Mouse (Mus musculus): Measurements from ENCODE around the gene Lrp3.
"Not testable (repeated sequence)": the region's sequence is repeated elsewhere in the genome, so short reads cannot be mapped to it uniquely, and the experiment has no call there.

Lrp3 gene

DNA sequence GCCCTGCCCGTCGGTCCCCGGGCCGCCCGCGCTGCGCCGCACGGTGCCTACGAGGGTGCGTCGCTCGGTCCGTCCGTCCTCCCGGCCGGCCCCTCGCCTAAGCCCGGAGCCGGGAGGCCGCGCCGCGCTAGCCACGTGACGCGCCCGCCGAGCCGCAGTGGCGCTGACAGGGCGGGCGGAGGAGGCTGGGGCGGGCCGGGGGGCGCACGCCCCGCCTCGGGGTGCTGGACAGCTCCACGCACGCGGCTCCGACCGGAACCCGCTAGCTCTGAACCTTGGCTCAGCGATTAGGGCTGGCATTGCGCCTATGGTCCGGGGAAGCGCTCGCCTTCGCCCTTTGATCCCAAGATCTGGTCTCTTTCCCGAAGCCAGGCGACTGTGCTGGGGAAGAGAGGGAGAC is at the start of gene Lrp3:
Gene Lrp3 (minus strand): TSS at position 274 of the 400 bp plus-strand sequence.
- no peak for DNase-seq (ENCODE audit: low read depth, low spot score)

DNA sequence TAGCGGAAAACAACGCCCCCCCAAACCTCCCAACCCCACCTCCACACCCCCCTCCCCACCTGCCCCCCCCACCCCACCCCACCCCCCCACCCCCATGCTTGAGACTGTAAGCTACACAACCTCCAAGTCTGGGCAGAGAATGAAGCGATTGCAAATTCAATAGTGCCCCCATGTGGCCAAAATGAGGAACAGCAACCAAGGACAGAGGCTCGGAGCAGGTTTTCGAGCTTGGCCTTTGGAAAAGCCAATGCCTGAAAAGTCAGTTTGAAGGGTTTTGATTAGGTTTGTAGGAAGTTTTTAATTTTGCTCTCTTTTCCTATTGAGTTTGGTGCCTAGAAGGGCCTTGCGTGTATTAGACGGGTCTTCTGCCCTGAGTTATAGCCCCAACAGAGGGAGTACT is 49.4 kb upstream of the Lrp3 start:
- DNase-seq (ENCODE audit: low read depth, low spot score), result peak; percentile 49

DNA sequence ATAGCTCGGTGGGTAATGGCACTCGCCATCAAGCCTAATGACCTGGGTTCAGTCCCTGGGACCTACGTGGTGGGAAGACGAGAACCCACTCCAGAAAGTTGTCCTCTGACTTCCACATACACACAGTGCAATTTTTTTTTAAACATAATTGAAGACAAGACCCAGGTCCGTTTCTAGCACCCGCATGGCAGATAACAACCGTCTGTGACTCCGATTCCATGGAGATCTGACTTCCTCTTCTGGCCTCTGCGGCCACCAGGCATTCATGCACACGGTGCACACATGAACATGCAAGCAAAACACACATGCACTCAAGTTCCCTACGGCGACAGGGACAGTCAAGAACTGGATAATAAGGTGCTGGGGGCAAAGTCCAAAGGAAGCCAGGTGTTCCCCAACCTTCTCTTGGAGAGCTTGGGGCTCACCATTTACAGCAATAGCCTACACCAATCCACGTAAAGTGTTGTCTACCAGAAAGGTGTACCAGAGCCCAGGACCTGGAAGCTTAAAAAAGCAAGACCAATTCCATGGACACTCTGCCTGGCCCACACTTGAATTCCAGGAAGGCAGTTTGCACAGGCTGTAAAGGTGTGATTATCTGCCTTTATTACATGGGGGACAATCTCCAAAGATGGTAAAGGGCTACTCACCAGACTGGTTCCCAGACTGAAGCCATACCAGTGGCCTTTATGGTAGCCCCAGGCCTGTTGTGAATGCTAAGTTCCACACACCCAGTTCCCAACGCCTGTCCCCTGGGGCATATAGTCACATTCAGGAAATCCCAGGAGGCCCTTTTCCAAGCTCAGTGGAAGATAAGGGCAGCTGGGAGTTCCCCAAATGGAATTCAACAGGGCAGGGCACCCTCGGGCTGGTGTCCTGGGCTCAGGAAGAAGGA is 48.5 kb upstream of the Lrp3 start:
- no peak for DNase-seq (ENCODE audit: low read depth, low spot score)

DNA sequence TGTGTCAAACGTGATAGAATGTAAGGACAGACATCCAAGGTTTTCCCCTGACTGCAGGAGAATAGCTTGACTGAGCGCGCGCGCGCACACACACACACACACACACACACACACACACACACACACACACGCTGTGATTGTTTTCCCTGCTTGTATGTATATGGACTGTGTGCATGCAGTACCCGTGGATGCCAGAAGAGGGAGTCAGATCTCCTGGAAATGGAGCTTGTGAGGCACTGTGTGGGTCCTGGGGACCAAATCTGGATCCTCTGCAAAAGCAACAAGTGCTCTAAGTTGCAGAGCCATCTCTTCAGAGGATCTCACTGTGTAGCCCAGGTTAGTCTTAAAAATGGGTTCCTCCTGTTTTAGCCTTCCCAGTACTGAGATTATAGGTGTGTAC is 44.1 kb upstream of the Lrp3 start:
- peak; percentile 20 for DNase-seq (ENCODE audit: low read depth, low spot score)

DNA sequence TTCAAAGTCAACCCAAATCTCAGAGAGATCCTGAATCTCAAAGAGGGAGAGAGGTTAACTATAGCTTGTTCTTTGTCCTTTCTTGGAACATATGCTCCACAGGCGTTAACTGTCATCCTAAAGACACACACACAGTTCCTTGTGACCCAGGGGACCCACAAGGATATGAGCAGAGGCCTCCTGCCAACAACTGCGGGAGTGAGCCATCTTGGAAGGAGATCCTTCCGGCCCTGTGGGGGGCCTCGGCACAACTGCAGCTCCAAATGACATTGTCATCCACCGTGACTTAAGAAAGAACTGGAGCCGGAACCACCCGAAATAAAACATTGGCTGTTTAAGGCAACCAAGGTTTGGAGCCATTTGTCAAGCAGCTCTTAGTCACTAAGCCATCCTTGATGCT is 43.0 kb upstream of the Lrp3 start:
- no peak for DNase-seq (ENCODE audit: low read depth, low spot score)

DNA sequence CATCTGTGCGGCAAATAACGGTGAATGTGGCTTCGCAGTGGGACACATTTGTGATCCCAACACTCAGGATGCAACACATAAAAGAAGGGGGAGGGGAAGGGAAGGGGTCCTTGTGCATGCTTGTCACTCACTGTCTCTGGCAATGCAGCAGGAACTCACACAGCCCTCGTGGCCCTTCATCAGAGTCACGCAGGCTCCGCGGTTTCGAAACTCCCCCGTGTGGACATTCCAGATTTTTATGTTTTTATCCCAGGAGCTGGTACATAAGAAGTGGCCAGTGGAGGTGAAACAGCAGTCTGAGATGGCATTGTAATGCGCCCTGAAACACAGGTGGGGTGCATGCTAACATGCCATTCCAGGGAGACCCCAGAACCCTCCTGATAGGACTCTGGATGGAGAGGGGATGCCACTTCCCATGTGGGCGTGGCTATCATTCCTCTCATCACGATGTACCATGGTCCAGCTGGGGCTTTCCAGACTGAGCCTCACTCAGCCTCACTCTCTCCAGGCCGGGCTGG is 36.8 kb upstream of the Lrp3 start:
- no peak for DNase-seq (ENCODE audit: low read depth, low spot score)

DNA sequence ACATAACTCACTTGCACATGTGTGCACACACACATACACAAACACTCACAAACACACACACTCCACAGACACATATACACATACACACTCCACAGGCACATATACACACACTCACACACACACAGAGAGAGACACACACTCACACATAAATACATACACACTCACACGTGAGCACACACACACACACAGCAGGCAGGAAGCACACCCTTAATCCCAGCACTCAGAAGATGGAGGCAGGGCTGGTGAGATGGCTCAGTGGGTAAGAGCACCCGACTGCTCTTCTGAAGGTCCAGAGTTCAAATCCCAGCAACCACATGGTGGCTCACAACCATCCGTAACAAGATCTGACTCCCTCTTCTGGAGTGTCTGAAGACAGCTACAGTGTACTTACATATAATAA is 22.6 kb upstream of the Lrp3 start:
- DNase-seq (ENCODE audit: low read depth, low spot score), result not testable (repeated sequence)

DNA sequence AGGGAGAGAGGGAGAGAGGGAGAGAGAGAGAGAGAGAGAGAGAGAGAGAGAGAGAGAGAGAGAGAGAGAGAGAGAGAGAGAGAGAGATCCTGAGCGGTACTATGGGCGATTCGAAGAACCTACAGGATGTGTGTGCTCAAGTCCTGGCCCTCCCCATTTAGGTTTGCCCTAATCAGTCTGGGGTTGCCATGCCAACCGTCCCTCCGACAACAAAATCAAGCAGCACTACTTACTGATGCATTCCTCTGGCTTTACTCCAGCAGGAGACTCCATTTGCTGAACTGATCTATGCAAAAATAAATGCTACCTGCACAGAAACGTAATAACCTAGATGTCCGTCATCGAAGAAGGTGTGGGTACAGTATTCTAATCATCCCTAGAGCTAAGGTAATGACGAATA is 20.0 kb upstream of the Lrp3 start:
- DNase-seq (ENCODE audit: low read depth, low spot score), result peak; percentile 67

DNA sequence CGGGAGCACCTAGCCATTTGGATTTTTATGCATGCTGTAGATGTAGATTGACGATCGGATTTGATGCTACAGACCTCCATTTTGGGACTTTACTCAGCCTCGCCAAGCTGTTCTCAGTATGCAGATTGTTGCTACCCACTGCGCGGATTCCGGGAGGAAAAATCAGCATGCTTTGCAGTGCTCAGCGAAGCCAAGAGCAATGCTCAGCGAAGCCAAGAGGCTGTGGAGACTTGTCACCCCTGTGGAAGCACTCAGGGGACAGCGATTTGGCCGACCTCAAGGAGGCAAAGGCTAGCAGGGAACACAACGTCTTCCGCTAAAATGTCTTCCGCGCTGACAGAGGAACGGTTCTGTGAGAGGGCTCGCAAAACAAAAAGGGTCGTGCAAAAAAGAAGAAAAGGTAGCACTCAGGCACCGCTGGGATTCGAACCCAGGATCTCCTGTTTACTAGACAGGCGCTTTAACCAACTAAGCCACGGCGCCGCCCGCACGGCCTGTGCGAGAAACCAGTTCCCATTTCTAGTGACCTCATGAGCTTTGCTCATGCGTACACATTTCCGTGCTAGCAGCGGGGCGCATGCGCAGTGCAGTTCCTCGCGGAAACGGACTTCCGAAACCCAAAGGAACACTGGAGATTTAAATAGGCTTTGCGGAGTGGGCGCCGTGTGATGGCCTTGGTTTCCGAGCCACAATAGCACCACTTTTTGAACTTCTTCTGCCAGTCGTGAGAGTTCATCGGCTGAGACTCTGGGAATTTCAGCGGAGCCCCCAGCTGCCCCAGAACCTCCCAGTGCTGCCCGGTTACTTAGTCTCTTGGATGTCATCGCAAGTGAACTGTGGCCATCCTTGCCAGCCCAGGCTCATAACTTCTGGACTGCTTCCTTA is 19.3 kb upstream of the Lrp3 start:
- peak; percentile 95 for DNase-seq (ENCODE audit: low read depth, low spot score)

DNA sequence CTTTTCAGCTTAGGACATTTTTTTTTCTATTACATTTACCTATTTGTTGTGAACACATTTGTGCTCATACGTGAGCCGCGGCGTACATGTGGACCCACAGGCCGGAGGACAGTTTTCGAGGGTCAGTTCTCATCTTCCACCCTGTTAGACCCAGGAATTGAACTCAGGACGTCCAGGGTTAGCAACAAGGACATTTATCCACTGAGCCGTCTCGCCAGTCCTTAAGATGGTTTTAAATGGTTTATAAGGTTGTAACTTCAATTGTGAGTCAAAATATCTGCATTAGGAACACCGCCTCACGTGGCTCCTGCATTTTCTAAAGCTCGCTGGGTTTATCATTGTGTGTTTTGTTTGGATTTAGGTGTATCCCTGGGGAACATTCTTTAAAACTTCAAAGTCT is 18.6 kb upstream of the Lrp3 start:
- DNase-seq (ENCODE audit: low read depth, low spot score), result no peak

DNA sequence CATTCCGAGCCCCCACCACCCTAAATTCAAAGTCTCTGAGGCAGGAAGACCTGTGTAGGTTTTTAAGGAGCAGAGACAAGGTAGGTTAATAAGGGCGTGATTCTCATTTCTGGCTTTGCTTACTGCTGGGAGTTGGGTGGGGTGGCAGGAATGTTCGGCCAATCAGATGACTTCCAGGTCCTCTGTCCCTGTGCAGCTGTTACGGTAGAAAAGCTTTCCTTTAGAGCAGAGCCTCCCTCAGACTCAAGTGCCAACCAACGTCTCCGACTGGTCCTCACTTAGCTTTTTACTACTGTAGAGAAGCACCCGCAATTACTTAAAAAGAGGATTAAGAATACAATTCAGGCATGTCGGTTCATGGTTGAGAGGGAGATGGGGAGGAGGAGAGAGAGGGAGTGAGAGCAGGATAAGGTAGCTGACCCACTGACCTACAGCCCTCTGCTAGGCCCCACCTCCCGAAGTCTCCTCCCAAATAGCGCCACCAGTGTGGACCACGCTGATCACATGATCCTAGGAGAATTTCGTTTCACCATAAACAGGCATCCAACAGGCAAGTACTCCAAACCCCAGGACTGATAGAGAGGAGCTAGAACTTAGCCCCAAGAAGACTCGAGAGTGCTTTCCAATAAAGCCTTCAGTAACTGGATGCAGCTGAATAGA is 17.6 kb upstream of the Lrp3 start:
- DNase-seq (ENCODE audit: low read depth, low spot score), result no peak

DNA sequence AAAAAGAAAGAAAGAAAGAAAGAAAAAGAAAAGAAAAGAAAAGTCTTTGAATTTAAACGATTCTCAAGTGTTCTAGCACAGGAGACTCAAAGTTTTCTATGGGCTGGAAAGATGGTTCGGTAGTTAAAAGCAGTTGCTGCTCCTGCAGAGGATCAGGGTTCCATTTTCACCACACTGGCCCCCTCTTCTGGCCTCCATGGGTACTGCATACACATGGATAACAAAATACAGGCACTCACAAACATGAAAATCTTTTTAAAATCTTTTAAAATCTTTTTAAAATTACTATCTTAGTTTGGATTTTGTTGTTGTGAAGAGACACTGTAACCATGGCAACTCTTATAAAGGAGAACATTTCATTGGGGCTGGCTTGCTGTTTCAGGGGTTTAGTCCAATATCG is 15.0 kb upstream of the Lrp3 start:
- DNase-seq (ENCODE audit: low read depth, low spot score), result peak; percentile 65

DNA sequence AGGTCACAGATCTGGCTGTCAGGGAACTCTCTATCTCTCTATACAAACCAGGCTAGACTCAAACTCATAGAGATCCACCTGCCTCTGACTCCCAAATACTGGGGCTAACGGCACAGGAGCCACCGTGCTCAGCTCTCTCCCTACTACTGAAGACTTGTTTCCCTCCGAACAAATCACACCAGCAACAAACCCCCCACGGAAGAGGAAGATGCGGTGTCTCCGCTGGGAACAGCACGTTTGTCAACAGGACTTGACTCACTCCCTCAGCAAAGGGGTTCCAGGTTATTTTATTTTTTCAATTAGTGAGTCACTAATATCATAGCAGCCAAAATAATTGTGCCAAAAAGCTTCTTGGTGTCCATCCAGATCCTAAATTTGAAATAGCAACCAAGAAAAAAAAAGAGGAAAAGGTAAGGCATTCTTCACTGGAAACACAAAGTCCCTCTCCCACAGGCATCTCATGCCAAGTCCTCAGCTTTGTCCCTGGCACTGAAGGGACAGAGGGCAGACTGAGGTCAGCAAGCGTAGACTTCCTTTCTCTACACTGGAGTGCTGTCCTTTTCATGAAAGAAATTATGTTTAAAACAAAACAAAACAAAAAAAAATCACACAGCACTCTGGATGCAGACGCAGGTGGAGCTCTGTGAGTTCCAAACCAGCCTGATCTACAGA is 5.5 kb upstream of the Lrp3 start:
- DNase-seq (ENCODE audit: low read depth, low spot score), result no peak

DNA sequence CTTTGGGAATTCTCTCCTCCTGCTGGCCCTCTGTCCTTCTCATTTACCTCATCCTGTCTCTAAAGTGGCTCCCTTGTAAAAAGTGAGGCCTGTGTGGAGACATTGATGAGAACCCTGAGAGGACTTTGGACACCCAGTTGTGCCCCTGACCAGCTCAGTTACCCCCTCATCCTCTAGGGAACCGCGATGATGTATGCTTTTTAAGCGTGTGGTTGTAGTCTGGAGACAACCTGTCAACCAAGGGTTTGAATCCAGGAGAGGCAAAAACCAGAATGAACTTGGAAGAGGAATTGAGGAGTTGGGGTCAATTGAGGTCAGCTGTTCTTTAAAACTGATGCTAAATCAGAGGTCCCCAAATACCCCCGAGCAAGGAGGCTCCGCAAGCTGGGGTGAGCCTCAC is 433 bp upstream of the Lrp3 start:
- DNase-seq (ENCODE audit: low read depth, low spot score), result no peak

DNA sequence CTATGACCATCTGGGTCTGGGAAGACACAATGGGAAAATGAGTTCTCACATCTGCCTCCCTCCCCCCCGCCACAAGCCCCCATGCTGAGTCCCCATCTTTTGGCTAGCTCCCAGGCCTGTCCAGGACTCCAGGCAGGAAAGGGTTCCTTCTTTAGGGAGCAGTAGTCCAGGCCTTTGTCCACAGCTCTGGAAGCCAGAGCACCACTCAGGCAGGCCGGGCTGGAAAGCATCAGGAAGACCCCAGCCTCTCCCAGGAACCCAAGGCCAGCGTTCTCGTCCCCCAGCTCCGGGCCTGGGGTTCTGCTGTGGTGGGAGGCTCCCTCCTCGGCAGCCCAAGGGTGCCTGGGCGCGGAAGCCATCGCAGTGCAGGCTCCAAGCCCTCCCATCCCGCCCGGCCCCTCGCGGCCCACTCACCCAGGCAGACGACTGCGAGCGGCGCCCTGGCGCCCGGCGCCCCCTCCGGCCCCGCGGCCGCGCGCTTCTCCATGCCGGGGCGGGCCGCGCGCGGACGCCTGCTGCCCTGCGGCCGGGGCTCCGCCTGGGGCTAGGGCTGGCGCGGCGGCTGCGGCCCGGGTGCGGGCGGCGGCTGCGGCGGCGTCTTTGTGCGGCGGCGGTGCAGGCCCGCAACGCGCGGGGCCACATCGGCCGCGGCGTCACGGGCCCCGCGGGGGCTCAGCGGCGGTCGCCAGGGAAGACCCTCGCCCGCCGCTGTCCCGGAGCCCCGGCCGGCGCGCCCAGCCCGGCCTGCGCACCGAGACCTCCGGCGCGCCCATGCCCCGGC is 666 bp downstream of the Lrp3 start:
- no peak for DNase-seq (ENCODE audit: low read depth, low spot score)

DNA sequence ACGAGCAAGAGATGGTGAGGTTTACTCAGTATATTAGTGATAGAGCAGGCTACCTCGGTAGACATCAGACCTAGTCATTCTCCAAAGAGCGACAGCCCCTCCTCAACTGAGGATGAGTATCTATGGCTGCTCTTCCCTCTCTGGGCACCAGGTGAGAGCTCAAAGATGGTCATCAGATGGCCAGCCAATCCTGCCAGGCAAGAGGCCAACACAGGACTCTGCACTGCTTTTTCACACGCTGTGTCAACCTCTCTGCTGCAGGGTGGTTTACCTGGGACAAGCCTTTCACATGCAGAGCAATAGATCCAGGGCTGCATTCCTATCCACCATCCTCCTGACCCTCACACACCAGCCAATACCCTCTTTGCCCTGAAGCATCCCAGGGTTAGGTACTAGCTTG is 3.5 kb downstream of the Lrp3 start:
- DNase-seq (ENCODE audit: low read depth, low spot score), result no peak

DNA sequence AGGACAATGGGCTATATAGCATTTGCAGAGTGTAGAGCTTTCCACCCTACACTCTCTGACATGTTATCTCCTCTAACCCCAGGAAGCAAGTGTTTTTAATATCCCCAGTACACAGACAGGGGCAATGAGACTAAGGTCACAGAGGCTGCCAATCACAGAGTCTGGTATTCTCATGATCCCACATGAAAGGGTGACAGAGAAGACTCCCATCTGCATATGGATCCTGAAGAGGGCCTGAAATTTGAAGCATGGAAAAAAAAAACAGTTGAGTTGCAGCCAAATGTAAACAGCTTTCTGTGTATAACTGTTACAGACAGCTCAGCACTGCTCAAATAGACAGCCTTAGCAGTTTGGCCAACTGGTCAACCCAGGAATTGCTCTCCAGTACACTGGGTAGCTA is 15.5 kb downstream of the Lrp3 start:
- no peak for DNase-seq (ENCODE audit: low read depth, low spot score)

DNA sequence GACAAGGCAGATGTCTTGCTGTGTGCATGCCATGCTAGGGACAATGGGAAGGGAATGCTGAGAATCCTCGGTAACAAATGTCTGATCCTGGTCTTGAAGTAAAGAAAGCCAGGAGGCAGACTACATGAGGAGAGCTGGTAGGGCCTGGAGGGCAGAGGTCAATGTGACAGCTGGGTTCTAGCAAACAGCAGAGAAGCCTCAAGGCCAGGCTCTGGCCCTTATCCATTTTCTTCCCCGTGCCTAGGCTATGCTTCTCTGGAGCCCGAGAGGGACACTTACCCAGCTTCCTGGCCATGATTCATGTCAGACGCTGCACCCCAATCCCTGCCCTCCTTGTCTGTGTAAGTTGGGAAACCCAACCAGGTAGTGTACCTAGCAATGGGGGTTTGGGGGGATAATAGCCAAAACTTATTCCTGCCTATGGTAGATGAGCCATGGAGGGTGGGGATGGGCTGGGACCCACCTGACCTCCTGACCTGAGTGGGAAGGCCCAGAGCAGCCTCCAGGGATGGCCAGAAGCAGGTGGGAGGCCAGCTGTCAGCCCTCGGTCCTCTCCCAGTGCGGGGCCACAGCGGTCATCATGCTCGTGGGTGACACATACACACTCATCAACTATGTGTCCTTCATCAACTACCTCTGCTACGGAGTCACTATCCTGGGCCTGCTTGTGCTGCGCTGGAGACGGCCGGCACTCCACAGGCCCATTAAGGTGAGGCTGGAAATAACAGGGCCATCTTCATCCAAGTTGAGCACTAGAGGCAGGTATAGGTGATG is 16.1 kb downstream of the Lrp3 start:
- no peak for DNase-seq (ENCODE audit: low read depth, low spot score)

DNA sequence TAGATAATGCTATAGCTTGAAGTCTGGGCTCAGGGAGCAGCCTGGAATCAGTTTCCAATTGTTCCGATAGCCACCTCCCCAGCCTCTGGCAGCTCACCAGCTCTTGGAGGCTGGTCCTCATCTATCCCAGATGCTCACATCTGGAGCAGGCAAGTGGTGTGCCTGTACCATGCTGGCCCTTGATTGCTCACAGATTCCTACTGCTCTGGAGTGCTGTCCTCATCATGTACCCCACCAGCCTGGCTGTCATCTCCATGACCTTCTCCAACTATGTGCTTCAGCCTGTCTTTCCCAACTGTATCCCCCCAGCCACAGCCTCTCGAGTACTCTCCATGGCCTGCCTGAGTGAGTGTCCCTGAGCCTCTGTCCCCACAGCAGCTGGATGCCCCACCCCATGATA is 18.3 kb downstream of the Lrp3 start:
- no peak for DNase-seq (ENCODE audit: low read depth, low spot score)

DNA sequence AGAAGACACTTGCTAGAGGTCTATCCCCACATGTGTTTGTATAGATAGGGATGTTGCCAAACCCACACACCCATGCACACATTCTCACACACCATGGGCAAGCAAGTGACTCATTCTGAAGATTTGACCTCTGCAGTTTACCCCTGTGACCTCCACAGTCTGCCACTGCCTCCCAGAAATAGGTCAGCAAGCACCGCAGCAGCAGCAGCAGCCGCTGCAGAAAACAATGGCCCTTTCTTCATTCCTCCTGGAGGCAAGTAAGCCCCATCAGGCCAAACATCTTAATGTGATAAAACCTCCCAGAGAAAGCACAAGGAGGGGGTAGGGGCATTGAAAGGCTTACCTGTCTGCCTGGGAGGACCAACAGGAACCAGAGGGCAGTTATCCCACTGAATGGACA is 24.0 kb downstream of the Lrp3 start:
- DNase-seq (ENCODE audit: low read depth, low spot score), result no peak

Data from A20 (cell line).